Mouse (Mus musculus): Measurements from ENCODE around the gene Olfr598. TPM values are rescaled to one million over a fixed set of nuclear protein-coding genes. Genes with fewer than 3 reads are reported as not detected.

Olfr598 gene
- total RNA-seq (2023) = not detected

DNA sequence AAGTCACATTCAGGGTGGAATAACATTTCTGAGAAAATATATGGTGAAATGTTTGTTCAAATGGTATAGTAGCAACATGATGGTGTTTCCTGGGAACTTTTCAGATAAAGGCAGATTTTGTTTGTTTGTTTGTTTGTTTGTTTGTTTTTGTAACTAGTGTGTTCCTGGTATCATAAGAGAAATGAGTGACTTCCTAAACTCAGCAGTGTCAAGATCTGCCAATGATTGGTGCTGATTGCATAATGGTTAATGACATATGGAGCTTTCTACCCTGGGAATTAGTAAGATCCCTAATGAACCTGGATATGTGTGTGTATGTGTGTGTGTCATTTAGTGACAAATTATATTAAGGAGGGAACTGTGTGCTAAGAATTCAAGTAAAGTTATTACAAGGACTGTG is at the start of gene Olfr598:
Gene Olfr598, plus strand, starts transcription at position 301 of the 400 bp plus-strand sequence.

DNA sequence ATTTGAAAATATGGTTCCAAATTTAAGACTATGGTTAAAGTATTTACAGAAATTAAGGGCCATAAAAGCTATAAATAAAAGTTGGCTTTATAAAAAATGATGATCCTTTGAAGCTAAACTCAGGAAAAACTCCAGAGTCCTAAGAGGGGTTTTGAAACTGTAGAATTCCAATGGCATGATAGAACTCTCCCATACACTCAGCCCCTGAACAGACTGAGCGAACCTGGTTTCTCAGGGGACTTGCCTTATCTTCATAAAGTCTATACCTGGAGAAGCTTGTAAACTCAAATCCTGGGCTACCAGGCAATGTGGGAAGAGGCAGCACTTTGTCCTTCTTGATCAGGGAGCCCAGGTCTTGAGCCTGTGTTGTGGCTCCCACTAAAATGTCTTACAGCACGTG is 18.0 kb upstream of the Olfr598 start, which contains the start of gene Olfr596:
Gene Olfr596, plus strand, starts transcription at position 301 of the 400 bp plus-strand sequence.

DNA sequence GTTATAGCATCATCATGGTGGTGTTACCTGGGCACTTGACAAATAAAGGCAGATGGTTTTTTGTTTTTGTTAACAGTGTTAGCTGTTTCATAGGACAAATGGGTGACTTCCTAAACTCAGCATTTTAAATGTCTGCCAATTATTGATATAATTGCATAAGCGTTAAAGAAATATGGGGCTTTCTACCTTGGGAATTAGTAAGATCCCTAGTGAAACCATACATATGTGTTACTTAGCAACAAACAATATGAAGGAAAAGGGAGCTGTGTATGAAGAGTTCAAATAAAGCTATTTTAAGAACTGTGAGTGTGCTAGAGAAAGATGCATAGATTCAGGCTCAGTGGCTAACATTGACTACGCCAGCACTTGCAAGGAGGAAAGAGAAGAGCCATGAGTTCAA is 7.4 kb upstream of the Olfr598 start, which contains the start of gene Olfr597:
Gene Olfr597, plus strand, starts transcription at position 301 of the 400 bp plus-strand sequence.

DNA sequence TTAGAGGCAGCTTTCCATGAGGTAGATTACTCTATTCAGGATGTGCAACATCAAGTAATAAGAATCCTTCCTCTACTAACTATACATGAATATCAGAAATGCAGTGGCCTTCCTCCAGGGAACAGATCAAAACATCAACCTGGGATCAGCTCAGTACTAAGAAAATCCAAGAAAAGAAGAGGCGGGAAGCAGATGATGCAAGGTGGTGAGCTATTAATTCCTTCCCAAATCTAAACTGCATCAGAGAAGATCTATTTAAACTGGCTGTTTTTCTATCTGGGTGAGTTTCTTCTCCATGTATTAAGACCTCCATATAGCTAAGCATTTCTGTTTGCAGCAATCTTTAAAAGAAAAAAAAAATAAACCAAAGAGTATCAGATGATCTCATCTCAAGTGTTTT is 12.2 kb downstream of the Olfr598 start, which contains the start of gene Olfr599:
Gene Olfr599, plus strand, starts transcription at position 301 of the 400 bp plus-strand sequence.

DNA sequence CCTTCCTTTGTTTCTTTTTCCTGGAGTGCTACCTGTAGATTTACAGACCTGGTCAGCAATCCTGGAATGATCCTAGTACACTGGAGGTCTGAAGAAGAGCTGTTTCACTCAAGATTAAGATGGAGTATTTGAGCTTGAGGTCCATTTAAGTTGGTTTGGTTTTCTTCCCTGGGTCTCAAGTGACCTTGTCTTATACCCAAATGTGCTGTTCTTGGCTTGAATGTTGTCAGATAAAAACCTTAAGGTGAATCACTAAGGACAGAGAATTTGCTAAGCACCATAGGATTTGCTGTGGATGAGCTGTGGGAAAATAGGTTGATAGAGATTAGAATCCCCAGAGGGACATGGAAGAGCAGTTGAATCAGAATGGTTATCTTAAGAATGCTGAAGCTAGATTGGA is 26.2 kb downstream of the Olfr598 start, which contains the start of gene Olfr600:
Gene Olfr600, minus strand, starts transcription at position 101 of the 400 bp plus-strand sequence.

DNA sequence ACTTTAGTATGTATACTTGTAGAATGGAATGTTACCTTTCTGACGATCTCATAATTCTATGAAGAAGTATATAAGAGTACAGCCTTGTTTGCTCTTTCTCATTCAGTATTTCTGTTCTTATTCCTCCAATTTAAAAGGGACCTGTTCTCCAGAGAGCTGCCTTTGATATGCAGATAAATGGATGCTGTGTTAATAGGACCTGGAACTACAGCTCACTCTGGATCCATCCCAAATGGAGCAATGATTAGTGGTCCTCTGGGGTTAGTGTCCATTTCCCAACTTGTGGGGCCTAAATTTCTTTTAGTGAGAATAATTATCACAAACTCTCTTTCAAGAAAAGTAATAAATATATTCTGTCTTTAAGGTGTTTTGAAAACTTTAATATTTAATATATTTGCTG is 39.2 kb downstream of the Olfr598 start, which contains the start of gene Olfr601:
Gene Olfr601, minus strand, starts transcription at position 101 of the 400 bp plus-strand sequence.

Other genes starting within 250 kb of the Olfr598 start
- gene Olfr584, start 241.7 kb upstream of the Olfr598 start, total RNA-seq (2023) = not detected
- not detected for gene Olfr585, start 225.8 kb upstream of the Olfr598 start, total RNA-seq (2023)
- gene Olfr586, start 197.9 kb upstream of the Olfr598 start, total RNA-seq (2023) = not detected
- gene Olfr588-ps1, start 182.7 kb upstream of the Olfr598 start, total RNA-seq (2023) = not detected
- gene Olfr589, start 167.2 kb upstream of the Olfr598 start, total RNA-seq (2023) = not detected
- not detected for gene Olfr591, start 145.2 kb upstream of the Olfr598 start, total RNA-seq (2023)
- gene Olfr592, start 138.8 kb upstream of the Olfr598 start, total RNA-seq (2023) = not detected
- gene Olfr593, start 111.7 kb upstream of the Olfr598 start, total RNA-seq (2023) = not detected
- gene Olfr594, start 106.6 kb upstream of the Olfr598 start, total RNA-seq (2023) = not detected
- gene Usp17ld, start 71.1 kb upstream of the Olfr598 start, total RNA-seq (2023) = not detected
- not detected for gene Olfr596, start 17.9 kb upstream of the Olfr598 start, total RNA-seq (2023)
- not detected for gene Olfr597, start 7.3 kb upstream of the Olfr598 start, total RNA-seq (2023)
- not detected for gene Olfr599, start 12.3 kb downstream of the Olfr598 start, total RNA-seq (2023)
- gene Olfr600, start 26.1 kb downstream of the Olfr598 start, total RNA-seq (2023) = not detected
- gene Olfr601, start 39.1 kb downstream of the Olfr598 start, total RNA-seq (2023) = not detected
- gene Olfr603, start 62.6 kb downstream of the Olfr598 start, total RNA-seq (2023) = not detected
- not detected for gene Usp17lc, start 91.5 kb downstream of the Olfr598 start, total RNA-seq (2023)
- gene Olfr605, start 121.9 kb downstream of the Olfr598 start, total RNA-seq (2023) = not detected
- not detected for gene Olfr606, start 125.5 kb downstream of the Olfr598 start, total RNA-seq (2023)
- not detected for gene Olfr607, start 140.6 kb downstream of the Olfr598 start, total RNA-seq (2023)
- gene Olfr608, start 146.3 kb downstream of the Olfr598 start, total RNA-seq (2023) = not detected
- gene Olfr609, start 174.5 kb downstream of the Olfr598 start, total RNA-seq (2023) = not detected
- gene Olfr610, start 188.6 kb downstream of the Olfr598 start, total RNA-seq (2023) = not detected
- not detected for gene Olfr611, start 197.3 kb downstream of the Olfr598 start, total RNA-seq (2023)
- not detected for gene Olfr612, start 219.1 kb downstream of the Olfr598 start, total RNA-seq (2023)
- gene Olfr613, start 224.5 kb downstream of the Olfr598 start, total RNA-seq (2023) = not detected
- not detected for gene Olfr615, start 232.5 kb downstream of the Olfr598 start, total RNA-seq (2023)
- not detected for gene Olfr616, start 245.6 kb downstream of the Olfr598 start, total RNA-seq (2023)
- gene Olfr617, start 249.5 kb downstream of the Olfr598 start, total RNA-seq (2023) = not detected